Comparison of ENCODE assay signal across 8 mouse cellular contexts in genomic region chr4:47353416-47354111, GRCm38 (mm10). TPM values are rescaled to one million over a fixed set of nuclear protein-coding genes. Genes with fewer than 3 reads are reported as not detected.
DNase-seq lines count a peak whose midpoint lies in the region; ATAC-seq lines count a peak whose summit lies in the region.

No protein-coding gene starts in this region.

- H3K4me2 ChIP-seq in kidney, embryonic 14.5 days (replicated peaks; ENCODE audit: low read depth, low read length): peak overlapping the region; percentile 71
- H3K4me2 ChIP-seq in liver, embryonic 15.5 days: peak overlapping the region; percentile 99
- peak overlapping the region; percentile 94 for H3K4me2 ChIP-seq in neural tube, embryonic 13.5 days

- 0 out of 2 replicates have a peak, but pooled peaks cover 2% of the 10 kb centered on the region for H3K27me3 ChIP-seq in heart, embryonic 10.5 days (ENCODE audit: insufficient read depth, poor library complexity, severe bottlenecking)
- H3K27me3 ChIP-seq in kidney, embryonic 14.5 days (ENCODE audit: control insufficient read depth, insufficient read depth, low read length): no peaks in the 10 kb centered on the region
- H3K27me3 ChIP-seq in liver, embryonic 15.5 days: peaks cover 55% of the 10 kb centered on the region
- no peaks in the 10 kb centered on the region; the same call in 1 of the 2 replicates for H3K27me3 ChIP-seq in neural tube, embryonic 13.5 days

- no peaks in the 10 kb centered on the region for H3K36me3 ChIP-seq in heart, embryonic 10.5 days
- H3K36me3 ChIP-seq in kidney, embryonic 14.5 days (ENCODE audit: control insufficient read depth, insufficient read depth, low read length): no peaks in the 10 kb centered on the region
- no peaks in the 10 kb centered on the region for H3K36me3 ChIP-seq in liver, embryonic 15.5 days (replicated peaks)
- H3K36me3 ChIP-seq in neural tube, embryonic 13.5 days: no peaks in the 10 kb centered on the region

- H3K27ac ChIP-seq in heart, embryonic 10.5 days: peak overlapping the region; percentile 97
- peak overlapping the region; percentile 95 for H3K27ac ChIP-seq in kidney, embryonic 14.5 days (ENCODE audit: low read depth, low read length)
- H3K27ac ChIP-seq in liver, embryonic 15.5 days (replicated peaks): peak overlapping the region; percentile 89
- peak overlapping the region; percentile 91 for H3K27ac ChIP-seq in neural tube, embryonic 13.5 days (replicated peaks)

- peak overlapping the region; percentile 82 for H3K9ac ChIP-seq in kidney, embryonic 14.5 days (ENCODE audit: low read depth, low read length)
- peak overlapping the region; percentile 79 for H3K9ac ChIP-seq in liver, embryonic 15.5 days
- H3K9ac ChIP-seq in neural tube, embryonic 13.5 days: peak overlapping the region; percentile 94

- DNase-seq in A20 (ENCODE audit: low read depth, low spot score): peak; percentile 57
- peak; percentile 73 for DNase-seq in NIH3T3 (ENCODE audit: low read depth)
- DNase-seq in embryo, embryonic 11 days: peak; percentile 88
- DNase-seq in heart, embryonic 10.5 days (ENCODE audit: low spot score): peak; percentile 78

- ATAC-seq in kidney, embryonic 14.5 days (ENCODE audit: low FRiP score, low TSS enrichment): peak; percentile 71
- ATAC-seq in liver, embryonic 15.5 days (ENCODE audit: insufficient read depth): peak; percentile 72
- ATAC-seq in neural tube, embryonic 13.5 days (ENCODE audit: low read depth): peak; percentile 68
- ATAC-seq in inflammation-experienced regulatory T-cells, adult 6 months: no peak

- H3K4me1 ChIP-seq in heart, embryonic 10.5 days: peaks cover 16% of the 10 kb centered on the region
- H3K4me1 ChIP-seq in kidney, embryonic 14.5 days (ENCODE audit: control insufficient read depth, insufficient read depth, low read length): peaks cover 15% of the 10 kb centered on the region
- peaks cover 24% of the 10 kb centered on the region for H3K4me1 ChIP-seq in liver, embryonic 15.5 days (replicated peaks)
- H3K4me1 ChIP-seq in neural tube, embryonic 13.5 days (replicated peaks): peaks cover 46% of the 10 kb centered on the region

- WGBS in heart, embryonic 10.5 days: 2% methylated on average over 65 of the region's 73 CpGs
- under 1% methylated on average over 50 of the region's 73 CpGs for WGBS in kidney, embryonic 14.5 days
- under 1% methylated on average over 68 of the region's 73 CpGs for WGBS in liver, embryonic 15.5 days (ENCODE audit: insufficient replicate concordance)
- WGBS in neural tube, embryonic 13.5 days: 1% methylated on average over 47 of the region's 73 CpGs

- H3K4me3 ChIP-seq in heart, embryonic 10.5 days: peak overlapping the region; percentile 95
- H3K4me3 ChIP-seq in kidney, embryonic 14.5 days (ENCODE audit: low read length): peak overlapping the region; percentile 75
- peak overlapping the region; percentile 76 for H3K4me3 ChIP-seq in liver, embryonic 15.5 days (replicated peaks)
- peak overlapping the region; percentile 98 for H3K4me3 ChIP-seq in neural tube, embryonic 13.5 days

- no peaks in the 10 kb centered on the region for H3K9me3 ChIP-seq in heart, embryonic 10.5 days
- H3K9me3 ChIP-seq in kidney, embryonic 14.5 days (ENCODE audit: control insufficient read depth, low read length): no peaks in the 10 kb centered on the region
- no peaks in the 10 kb centered on the region for H3K9me3 ChIP-seq in liver, embryonic 15.5 days (replicated peaks)
- no peaks in the 10 kb centered on the region for H3K9me3 ChIP-seq in neural tube, embryonic 13.5 days

RNA-seq across cellular contexts. Expression of gene Tgfbr1, which starts 0.5 kb away (rescaled TPM):
- 47.9 and 51.9 TPM in 2 replicates for polyA plus RNA-seq in heart, embryonic 10.5 days (2016; fragmentation: Nextera tagmentation; extraction: Ambion mirVana)
- polyA plus RNA-seq in kidney, embryonic 14.5 days (2014; fragmentation: Nextera tagmentation; extraction: Ambion mirVana): 25.6 and 62.5 TPM in 2 replicates
- polyA plus RNA-seq in liver, embryonic 15.5 days (2015; fragmentation: Nextera tagmentation; extraction: Ambion mirVana): 4.4 and 4.9 TPM in 2 replicates
- 42.6 and 44.3 TPM in 2 replicates for polyA plus RNA-seq in neural tube, embryonic 13.5 days (2015; fragmentation: Nextera tagmentation; extraction: Ambion mirVana)
- polyA plus RNA-seq in inflammation-experienced regulatory T-cells, adult 6 months (2017; shearing (Covaris generic)): 10 to 100 TPM; 15.9 to 38.6 (median 37.9) TPM
